8 mouse cellular contexts compared by ENCODE assay signal in genomic region chr7:142659767-142660650, GRCm38 (mm10). TPM values are rescaled to one million over a fixed set of nuclear protein-coding genes. Genes with fewer than 3 reads are reported as not detected.
DNase-seq lines count a peak whose midpoint lies in the region; ATAC-seq lines count a peak whose summit lies in the region.

No protein-coding gene starts in this region.

- peak overlapping the region; percentile 43 for H3K4me2 ChIP-seq in midbrain, embryonic 11.5 days

- peak; percentile 28; the same call in 1 of the 2 replicates for ATAC-seq in midbrain, embryonic 11.5 days (ENCODE audit: low FRiP score)

- H3K9ac ChIP-seq in midbrain, embryonic 11.5 days (ENCODE audit: low read length), result no peak overlapping the region; the same call in 1 of the 2 replicates

- peak overlapping the region; percentile 83 for H3K4me3 ChIP-seq in heart, embryonic 10.5 days
- H3K4me3 ChIP-seq in hindbrain, embryonic 10.5 days, result peak overlapping the region; percentile 52
- H3K4me3 ChIP-seq in midbrain, embryonic 11.5 days (ENCODE audit: low read depth, low read length), result peak overlapping the region; percentile 31

- H3K36me3 ChIP-seq in heart, embryonic 10.5 days, result peaks cover 19% of the 10 kb centered on the region
- H3K36me3 ChIP-seq in hindbrain, embryonic 10.5 days, result no peaks in the 10 kb centered on the region
- no peaks in the 10 kb centered on the region for H3K36me3 ChIP-seq in midbrain, embryonic 11.5 days (ENCODE audit: control insufficient read depth, insufficient read depth, low read length)

- DNase-seq in heart, embryonic 10.5 days (ENCODE audit: low spot score), result no peak
- DNase-seq in heart, postnatal 14 days, result no peak
- peak; percentile 55 for DNase-seq in R1 (ENCODE audit: low read depth, low spot score)
- DNase-seq in hindbrain, embryonic 10.5 days (ENCODE audit: low spot score), result peak; percentile 46
- peak; percentile 95 for DNase-seq in midbrain, embryonic 11.5 days (ENCODE audit: low spot score, missing footprints)
- DNase-seq in right cerebral cortex, adult 2 months (ENCODE audit: low spot score in 2 of 2), result no peak
- DNase-seq in ovary, postnatal 10 days (ENCODE audit: low spot score), result no peak
- DNase-seq in cerebellum, adult 9-10 months, result no peak

- H3K27me3 ChIP-seq in heart, embryonic 10.5 days (ENCODE audit: insufficient read depth, poor library complexity, severe bottlenecking), result peaks cover 100% of the 10 kb centered on the region
- peaks cover 100% of the 10 kb centered on the region for H3K27me3 ChIP-seq in hindbrain, embryonic 10.5 days (ENCODE audit: insufficient read depth, poor library complexity, severe bottlenecking)
- peaks cover 96% of the 10 kb centered on the region for H3K27me3 ChIP-seq in midbrain, embryonic 11.5 days (ENCODE audit: control insufficient read depth, insufficient read depth, low read length)

- peak overlapping the region; percentile 99 for H3K27ac ChIP-seq in heart, embryonic 10.5 days
- H3K27ac ChIP-seq in hindbrain, embryonic 10.5 days, result peak overlapping the region; percentile 85
- H3K27ac ChIP-seq in midbrain, embryonic 11.5 days (ENCODE audit: low read depth, low read length), result no peak overlapping the region

- intact Hi-C loops in heart, postnatal 14 days (cut with DNase I), result no loop called here

- peaks cover 42% of the 10 kb centered on the region for H3K4me1 ChIP-seq in heart, embryonic 10.5 days
- peaks cover 64% of the 10 kb centered on the region for H3K4me1 ChIP-seq in hindbrain, embryonic 10.5 days (replicated peaks)
- peaks cover 17% of the 10 kb centered on the region for H3K4me1 ChIP-seq in midbrain, embryonic 11.5 days (ENCODE audit: control insufficient read depth, insufficient read depth, low read length)

- under 1% methylated on average over 43 of the region's 43 CpGs for WGBS in heart, embryonic 10.5 days
- under 1% methylated on average over 43 of the region's 43 CpGs for WGBS in hindbrain, embryonic 10.5 days
- under 1% methylated on average over 42 of the region's 43 CpGs for WGBS in midbrain, embryonic 11.5 days

- H3K9me3 ChIP-seq in heart, embryonic 10.5 days, result no peaks in the 10 kb centered on the region
- H3K9me3 ChIP-seq in hindbrain, embryonic 10.5 days, result no peaks in the 10 kb centered on the region
- no peaks in the 10 kb centered on the region for H3K9me3 ChIP-seq in midbrain, embryonic 11.5 days (ENCODE audit: control insufficient read depth, low read length)

RNA-seq across cellular contexts. Expression of gene Igf2, which starts 6.6 kb away (rescaled TPM):
- 962 and 991 TPM in 2 replicates for polyA plus RNA-seq in heart, embryonic 10.5 days (2016; fragmentation: Nextera tagmentation; extraction: Ambion mirVana)
- total RNA-seq in heart, postnatal 14 days (2021), result 100 to 1,000 TPM; 349 to 384 TPM
- 219 and 247 TPM in 2 replicates for polyA plus RNA-seq in hindbrain, embryonic 10.5 days (2016; fragmentation: Nextera tagmentation; extraction: Ambion mirVana)
- polyA plus RNA-seq in midbrain, embryonic 11.5 days (2014; fragmentation: Nextera tagmentation; extraction: Ambion mirVana), result 126 and 131 TPM in 2 replicates

RNA-seq across cellular contexts. Expression of gene Gm49394, which starts 9.7 kb away (rescaled TPM):
- 0.17 and 0.34 TPM in 2 replicates for polyA plus RNA-seq in heart, embryonic 10.5 days (2016; fragmentation: Nextera tagmentation; extraction: Ambion mirVana)
- total RNA-seq in heart, postnatal 14 days (2021), result not detected
- polyA plus RNA-seq in hindbrain, embryonic 10.5 days (2016; fragmentation: Nextera tagmentation; extraction: Ambion mirVana), result not detected in 2 replicates
- not detected in 2 replicates for polyA plus RNA-seq in midbrain, embryonic 11.5 days (2014; fragmentation: Nextera tagmentation; extraction: Ambion mirVana)

Comparison
In these comparisons a context has a peak if more than half of its experiments do, and no peak if none do; other contexts are left out.
1. DNase-seq: peak in R1 (single experiment), hindbrain, embryonic 10.5 days (single experiment) and midbrain, embryonic 11.5 days (single experiment); none in heart, embryonic 10.5 days (single experiment), heart, postnatal 14 days (0 of 2), right cerebral cortex, adult 2 months (0 of 2), ovary, postnatal 10 days (single experiment) and cerebellum, adult 9-10 months (single experiment).
2. H3K4me3 ChIP-seq: peak in every context shown above with its lines; median percentile 83 in heart, embryonic 10.5 days; 52 in hindbrain, embryonic 10.5 days; 31 in midbrain, embryonic 11.5 days.